Mouse (Mus musculus): ENCODE results near the gene Ccdc89.

The Ccdc89 gene

GRCm38 (mm10) chr7:90426020-90427001 is at the start of gene Ccdc89:
Gene Ccdc89, plus strand, starts transcription at chr7:90426577.
- CTCF ChIA-PET: interaction anchor here (0.6 kb wide), 1 partner anchor 424 kb away, joined by 3 read pairs; no protein-coding TSS in a partner anchor

GRCm38 (mm10) chr7:90384411-90384810 is 42.0 kb upstream of the Ccdc89 start:
- CTCF ChIA-PET: no interaction called here

DNA sequence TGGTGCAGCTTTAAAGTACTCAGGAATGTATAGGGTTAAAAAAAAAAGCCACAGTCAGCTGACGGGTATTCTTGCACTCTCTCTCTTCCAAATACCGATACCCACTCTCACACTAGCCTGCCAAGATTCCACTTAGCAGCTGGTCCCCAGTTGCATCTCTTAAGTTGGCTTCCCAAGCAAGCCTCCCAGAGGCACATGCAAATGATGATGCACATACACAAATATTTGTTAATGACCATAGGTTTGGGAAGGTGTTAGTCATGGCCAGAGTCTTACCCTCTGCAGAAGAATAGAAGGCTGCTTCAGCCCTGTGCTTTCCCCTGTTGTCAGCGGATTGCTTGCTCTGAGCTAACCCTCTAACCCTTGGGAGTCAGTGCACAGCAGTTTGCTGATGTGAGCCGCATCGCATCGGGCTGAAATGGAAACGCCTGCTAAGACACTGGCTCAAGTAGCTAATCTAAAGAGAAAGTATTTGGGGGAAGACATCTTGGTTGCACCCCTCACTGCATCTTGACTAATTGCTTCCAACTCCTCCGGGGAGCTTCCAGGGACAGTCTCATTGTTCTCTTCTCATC is 39.4 kb upstream of the Ccdc89 start:
- CTCF ChIA-PET: no interaction called here

GRCm38 (mm10) chr7:90389765-90390164 is 36.6 kb upstream of the Ccdc89 start:
- CTCF ChIA-PET: no interaction called here

DNA sequence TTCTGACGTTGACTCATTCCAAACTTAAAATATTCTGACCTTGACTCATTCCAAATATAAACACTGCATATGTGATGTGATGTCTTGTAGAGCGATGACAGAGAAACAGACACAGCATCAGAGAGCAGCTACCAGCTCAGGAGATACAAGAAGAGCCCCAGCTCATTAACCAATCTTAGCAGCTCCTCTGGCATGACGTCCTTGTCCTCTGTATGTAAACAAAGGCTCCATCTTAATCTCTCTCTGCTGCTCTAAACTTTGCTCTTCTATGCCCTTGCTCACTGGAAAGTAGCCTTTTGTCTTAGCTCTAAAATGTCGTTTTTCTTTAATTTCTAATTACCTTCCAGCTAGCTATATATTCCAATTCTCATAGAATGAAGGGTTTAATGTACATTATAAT is 31.3 kb upstream of the Ccdc89 start:
- CTCF ChIA-PET: no interaction called here

DNA sequence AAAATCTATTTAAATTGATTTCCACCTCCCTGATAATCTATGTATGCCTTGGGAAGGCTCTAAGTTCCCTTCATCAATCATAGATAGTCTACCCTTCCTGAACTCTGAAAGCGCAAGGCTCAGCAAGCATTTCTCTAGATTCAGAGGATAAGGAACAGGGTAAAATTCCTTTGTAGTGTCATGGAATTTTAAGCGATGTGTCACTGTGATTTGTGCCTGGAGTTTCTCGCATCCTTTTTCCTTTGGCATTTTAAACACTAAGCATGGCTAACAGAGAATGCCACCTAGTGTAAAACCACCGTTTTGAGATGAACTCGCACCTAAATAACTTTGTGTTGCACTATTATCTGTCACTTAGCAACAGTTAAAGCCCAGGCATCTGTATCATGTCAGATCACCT is 30.4 kb upstream of the Ccdc89 start:
- CTCF ChIA-PET: no interaction called here

GRCm38 (mm10) chr7:90409934-90410333 is 16.4 kb upstream of the Ccdc89 start:
- CTCF ChIA-PET: no interaction called here

GRCm38 (mm10) chr7:90427006-90427405 is 629 bp downstream of the Ccdc89 start:
- CTCF ChIA-PET: interaction anchor here (0.6 kb wide), 1 partner anchor 425 kb away, joined by 3 read pairs; no protein-coding TSS in a partner anchor

DNA sequence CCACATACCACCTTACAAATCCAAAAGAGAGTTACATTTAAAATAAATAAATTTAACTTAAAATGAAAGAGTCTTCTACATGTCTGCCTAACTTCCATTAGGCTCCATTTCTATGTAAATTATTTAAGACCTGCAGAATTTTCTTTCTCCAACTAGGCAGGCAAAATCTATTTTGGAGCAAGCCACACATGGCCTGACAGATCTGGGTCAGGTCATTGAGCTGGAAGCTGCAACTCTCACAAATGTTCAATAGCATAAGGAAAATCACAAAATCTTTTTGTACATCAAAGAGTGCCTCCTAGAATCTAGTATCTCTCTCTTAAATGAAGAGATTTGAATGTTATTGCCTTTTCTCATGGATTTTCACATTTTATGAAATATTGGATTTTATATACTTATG is 5.8 kb downstream of the Ccdc89 start:
- CTCF ChIA-PET: no interaction called here

DNA sequence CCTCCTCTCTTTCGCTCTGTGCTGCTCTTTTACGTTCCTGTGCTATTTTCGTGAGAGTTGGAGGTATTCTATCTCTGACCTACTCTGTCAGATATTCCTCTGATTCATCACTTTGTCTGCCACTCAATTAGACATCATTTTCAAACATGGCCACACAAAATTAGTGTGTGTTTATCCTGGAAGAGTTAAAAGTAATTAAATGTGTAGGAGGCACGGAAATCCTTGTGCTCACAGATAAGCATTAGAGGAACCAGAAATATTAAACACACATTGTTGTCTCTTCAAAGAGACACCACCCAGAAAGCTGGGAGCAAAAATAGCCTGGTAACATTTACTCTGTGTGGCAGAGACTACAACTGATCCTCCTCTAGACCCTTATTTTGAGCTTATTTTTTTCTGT is 13.7 kb downstream of the Ccdc89 start:
- CTCF ChIA-PET: interaction anchor here (0.8 kb wide), 1 partner anchor 20 kb away, joined by 11 read pairs; no protein-coding TSS in a partner anchor

DNA sequence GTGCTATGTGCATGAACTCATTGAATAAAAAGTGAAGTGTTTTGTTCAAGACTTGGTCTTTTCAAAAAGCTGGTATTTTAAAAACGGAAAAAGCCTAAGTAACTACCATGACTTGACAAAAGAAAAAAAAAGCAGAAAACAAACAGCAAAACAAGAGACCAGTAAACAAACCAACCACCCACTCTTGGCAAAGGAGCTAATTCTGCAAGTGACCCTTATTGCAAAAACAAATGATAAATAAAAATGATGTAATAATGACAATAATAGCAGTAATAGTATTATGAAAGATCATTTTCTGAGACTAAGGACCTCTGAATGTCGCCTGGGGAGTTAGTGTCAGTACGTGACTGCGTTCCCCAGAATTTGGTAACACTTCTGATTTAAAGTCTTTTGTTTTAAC is 15.7 kb downstream of the Ccdc89 start:
- CTCF ChIA-PET: interaction anchor here (0.6 kb wide), 1 partner anchor 139 kb away, joined by 4 read pairs; no protein-coding TSS in a partner anchor

- CTCF ChIA-PET: interaction anchor here (1.3 kb wide), 1 partner anchor 16 kb away, joined by 4 read pairs; no protein-coding TSS in a partner anchor
Measured at GRCm38 (mm10) chr7:90442518-90443080, 16.2 kb downstream of the Ccdc89 start, which contains the start of gene Crebzf. Gene Crebzf, plus strand, starts transcription at chr7:90442729.

DNA sequence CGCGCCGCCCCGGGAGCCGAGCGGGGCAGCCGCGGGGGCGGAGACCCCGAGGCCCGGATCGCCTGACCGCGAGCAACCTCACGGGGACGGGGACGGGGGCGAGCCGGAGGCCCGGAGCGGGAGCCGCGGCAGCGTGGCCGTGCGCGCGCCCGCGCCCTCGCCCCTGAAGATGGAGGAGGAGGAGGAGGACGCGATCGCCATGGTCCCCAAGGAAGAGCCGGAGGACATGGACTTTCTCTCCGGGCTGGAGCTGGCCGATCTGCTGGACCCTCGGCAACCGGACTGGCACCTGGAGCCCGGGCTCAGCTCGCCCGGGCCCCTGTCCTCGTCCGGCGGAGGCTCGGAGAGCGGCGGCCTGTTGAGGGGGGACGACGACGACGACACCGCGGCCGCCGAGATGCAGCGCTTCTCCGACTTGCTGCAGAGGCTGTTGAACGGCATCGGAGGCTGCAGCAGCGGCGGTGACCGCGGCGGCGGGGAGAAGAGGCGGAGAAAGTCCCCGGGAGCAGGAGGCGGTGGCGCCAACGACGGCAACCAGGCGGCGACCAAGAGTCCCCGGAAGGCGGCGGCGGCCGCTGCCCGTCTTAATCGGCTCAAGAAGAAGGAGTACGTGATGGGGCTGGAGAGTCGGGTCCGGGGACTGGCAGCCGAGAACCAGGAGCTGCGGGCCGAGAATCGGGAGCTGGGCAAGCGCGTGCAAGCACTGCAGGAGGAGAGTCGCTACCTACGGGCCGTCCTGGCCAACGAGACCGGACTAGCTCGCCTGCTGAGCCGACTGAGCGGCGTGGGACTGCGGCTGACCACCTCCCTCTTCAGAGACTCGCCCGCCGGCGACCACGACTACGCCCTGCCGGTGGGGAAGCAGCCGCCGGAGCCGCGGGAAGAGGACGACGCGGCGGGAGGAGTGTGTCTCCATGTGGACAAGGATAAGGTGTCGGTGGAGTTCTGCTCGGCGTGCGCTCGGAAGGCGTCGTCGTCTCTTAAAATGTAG is 17.0 kb downstream of the Ccdc89 start:
- CTCF ChIA-PET: interaction anchor here (1.3 kb wide), 1 partner anchor 15 kb away, joined by 4 read pairs; no protein-coding TSS in a partner anchor

DNA sequence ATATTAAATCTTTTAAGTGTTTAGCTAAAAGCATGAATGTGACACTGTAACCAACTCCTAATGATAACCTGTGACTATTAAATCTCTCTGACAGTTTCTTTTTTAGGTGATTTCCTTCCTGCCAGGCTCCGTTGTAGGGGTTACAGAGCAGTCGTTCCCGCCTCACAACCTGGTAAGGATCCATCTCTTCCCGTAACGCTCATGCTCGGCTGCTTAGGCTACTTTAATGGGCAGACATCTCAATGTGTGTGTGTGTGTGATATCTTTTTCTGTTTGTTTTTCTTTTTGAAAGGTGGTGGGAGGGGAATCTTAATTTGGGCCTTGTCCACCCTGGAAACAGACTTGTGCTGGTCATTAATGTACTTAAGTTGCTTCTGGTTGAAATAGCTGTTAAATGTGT is 17.8 kb downstream of the Ccdc89 start:
- CTCF ChIA-PET: interaction anchor here (1.3 kb wide), 1 partner anchor 15 kb away, joined by 4 read pairs; no protein-coding TSS in a partner anchor

GRCm38 (mm10) chr7:90456149-90456844 is 29.9 kb downstream of the Ccdc89 start:
- CTCF ChIA-PET: no interaction called here

DNA sequence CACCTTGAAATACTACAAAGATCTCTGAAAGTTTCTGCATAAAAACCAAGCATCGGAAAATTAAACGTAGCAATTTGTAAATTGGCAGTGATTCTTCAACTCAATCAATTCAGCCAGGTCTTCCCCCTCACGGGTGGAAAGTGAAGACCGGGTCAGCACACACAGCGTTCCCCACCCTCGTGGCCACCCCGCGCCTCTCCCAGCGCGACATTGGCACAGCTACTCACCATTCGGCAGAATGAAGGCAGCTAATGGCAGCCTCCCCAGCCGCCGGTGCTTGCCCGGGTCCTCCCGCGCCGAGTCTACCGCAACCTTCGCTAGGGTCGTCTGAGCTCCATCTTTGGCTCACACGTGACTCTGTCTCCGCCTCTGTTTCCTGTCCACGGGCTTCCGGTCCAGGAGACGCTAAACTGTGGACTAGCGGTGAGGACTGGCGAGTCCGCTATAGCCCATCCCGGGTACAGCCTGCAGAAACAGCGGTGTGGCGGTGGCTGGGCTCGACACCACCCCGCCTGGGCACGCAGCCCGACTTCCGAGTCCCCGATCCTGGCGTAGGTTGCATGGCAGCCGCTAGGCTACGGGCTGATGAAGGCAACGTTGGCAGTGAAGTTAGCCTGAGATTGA is 30.6 kb downstream of the Ccdc89 start, which contains the start of gene Tmem126a:
Gene Tmem126a, minus strand, starts transcription at position 385 of the 624 bp plus-strand sequence.
- CTCF ChIA-PET: no interaction called here

GRCm38 (mm10) chr7:90457517-90457916 is 31.1 kb downstream of the Ccdc89 start:
- CTCF ChIA-PET: no interaction called here

- CTCF ChIA-PET: interaction anchor here (0.8 kb wide), 1 partner anchor 20 kb away, joined by 11 read pairs; no protein-coding TSS in a partner anchor
Measured at GRCm38 (mm10) chr7:90460330-90460729, 34.0 kb downstream of the Ccdc89 start.

GRCm38 (mm10) chr7:90460930-90461329 is 34.6 kb downstream of the Ccdc89 start:
- CTCF ChIA-PET: no interaction called here

- CTCF ChIA-PET: interaction anchor here (1.0 kb wide), 1 partner anchor 11 kb away, joined by 4 read pairs; no protein-coding TSS in a partner anchor
Measured at GRCm38 (mm10) chr7:90461441-90461840, 35.1 kb downstream of the Ccdc89 start.

Measured in spleen, embryonic (tissue).